Mouse (Mus musculus): ENCODE data around the gene Cdk18. TPM values are rescaled to one million over a fixed set of nuclear protein-coding genes. Genes with fewer than 3 reads are reported as not detected.
A peak's percentile ranks its signal among the peaks of the same experiment; 100 is the strongest.

Cdk18 gene
- total and polyA plus RNA-seq, 2 experiments, result 4.7 to 33.2 TPM

DNA sequence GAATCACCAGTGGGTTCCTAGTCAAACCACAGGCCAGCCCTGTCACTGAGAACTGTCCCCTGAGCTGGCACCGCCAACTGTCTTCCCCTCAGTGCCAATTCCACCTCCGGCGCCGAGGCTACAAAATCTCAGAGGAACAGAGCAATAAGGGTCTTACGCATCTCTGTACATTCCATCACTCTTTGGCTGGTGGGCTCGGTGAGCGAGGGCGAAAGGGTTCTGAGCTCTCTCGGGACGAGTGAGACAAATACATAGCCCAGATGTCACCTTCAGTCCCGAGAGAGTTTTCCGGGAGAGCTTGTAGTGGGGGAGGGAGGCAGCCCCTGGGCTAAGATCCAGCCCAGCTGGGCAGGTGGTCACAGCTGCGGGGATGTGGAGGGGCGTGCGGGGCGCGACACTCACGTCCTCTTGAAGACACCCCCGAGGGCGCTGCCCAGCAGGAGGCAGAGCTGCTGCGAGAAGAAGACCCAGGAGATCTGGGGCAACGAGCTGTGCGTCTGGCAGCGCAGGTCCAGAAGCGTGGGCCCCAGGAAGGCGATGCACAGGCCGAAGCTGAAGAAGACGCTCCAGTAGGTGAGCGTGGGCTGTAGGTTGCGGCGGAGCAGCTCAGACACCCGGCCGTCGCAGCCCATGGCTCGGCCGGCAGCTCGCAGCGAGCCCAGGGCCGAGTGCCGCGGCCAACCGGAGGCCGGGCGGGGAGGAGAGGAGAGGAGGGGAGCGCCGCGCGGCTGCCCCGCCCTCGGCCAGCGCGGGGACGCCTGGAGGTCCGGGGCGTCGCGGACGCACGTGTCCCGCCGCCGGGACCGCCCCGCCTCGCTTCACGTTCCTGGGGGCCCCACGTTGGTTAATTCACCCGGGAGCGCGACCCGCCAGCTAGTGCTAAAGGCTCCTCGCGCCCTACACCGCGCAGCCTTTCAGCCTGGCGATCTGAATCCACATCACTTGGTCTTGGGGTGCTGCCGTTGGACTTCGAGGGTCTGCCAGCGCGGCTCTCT lies 71.9 kb downstream of the Cdk18 start, which contains the start of gene Mfsd4a:
Gene Mfsd4a (minus strand): TSS at position 802 of the 995 bp plus-strand sequence.
- H3K9ac ChIP-seq (ENCODE audit: low read depth, low read length), result peak within 1 kb of the TSS; percentile 20
- 4% methylated on average over 74 of the region's 80 CpGs for WGBS
- DNase-seq (ENCODE audit: extremely low read depth, low read depth, low spot score), result no peak
- no peaks in the 10 kb centered on the region for H3K36me3 ChIP-seq (ENCODE audit: control insufficient read depth, insufficient read depth, low read length)
- no peak within 1 kb of the TSS for H3K27ac ChIP-seq (replicated peaks; ENCODE audit: insufficient read depth, low read depth, low read length)
- peak within 1 kb of the TSS; percentile 36; the same call in 1 of the 2 replicates for H3K4me3 ChIP-seq (ENCODE audit: insufficient read depth, low read depth, low read length)
- H3K79me2 ChIP-seq (ENCODE audit: control insufficient read depth, insufficient read depth, low read length), result no peaks in the 10 kb centered on the region
- TF ChIP-seq CTCF (IDR thresholded peaks at IDR 0.05; ENCODE audit: low read depth, low read length), result peak; percentile 21; the same call in 1 of the 2 replicates
- no peak for TF ChIP-seq POLR2A (IDR thresholded peaks at IDR 0.05; ENCODE audit: extremely low read depth, insufficient read depth, low read length)
- H3K27me3 ChIP-seq (ENCODE audit: control insufficient read depth, insufficient read depth, low read length), result peaks cover 9% of the 10 kb centered on the region; the same call in 1 of the 2 replicates
- H3K4me1 ChIP-seq (ENCODE audit: control insufficient read depth, insufficient read depth, low read length), result 0 out of 2 replicates have a peak, but pooled peaks cover 2% of the 10 kb centered on the region

DNA sequence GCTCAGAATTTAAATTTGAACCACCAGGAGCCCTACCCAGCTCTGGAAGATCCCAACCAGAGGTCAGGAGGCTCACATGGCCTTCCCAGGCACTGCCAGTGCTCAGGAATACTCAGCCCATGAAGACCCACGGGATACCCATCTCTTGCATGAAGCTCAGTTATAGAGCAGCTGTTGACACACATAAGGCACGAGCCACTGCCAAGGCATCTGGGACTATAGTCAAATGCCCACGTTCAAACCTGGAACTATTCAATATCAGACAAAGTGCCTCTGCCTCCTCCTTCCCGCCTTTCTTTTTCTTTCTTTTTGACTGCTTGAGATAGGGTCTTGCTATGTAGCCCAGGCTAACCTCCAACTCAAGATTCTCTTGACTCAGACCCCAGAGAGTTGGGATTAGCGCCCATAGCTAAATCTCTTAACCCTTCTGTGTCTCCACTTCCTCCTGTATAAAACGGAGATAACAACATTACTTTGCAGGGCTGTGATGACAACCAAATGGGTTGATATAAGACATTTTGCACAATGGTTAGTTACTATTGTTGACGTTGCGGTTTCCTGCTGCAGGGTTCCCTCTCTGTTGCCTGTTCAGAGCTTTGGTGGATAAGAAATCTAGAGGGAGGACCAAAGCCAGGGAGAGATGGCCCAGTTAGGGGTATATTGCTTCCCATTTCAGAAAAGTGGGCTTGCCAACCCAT lies 73.9 kb downstream of the Cdk18 start:
- Histone ChIP-seq H3K36me3 (ENCODE audit: control insufficient read depth, insufficient read depth, low read length) (no peaks in the 10 kb centered on the region), H3K79me2 (ENCODE audit: control insufficient read depth, insufficient read depth, low read length) (no peaks in the 10 kb centered on the region), H3K27me3 (ENCODE audit: control insufficient read depth, insufficient read depth, low read length) (peaks cover 9% of the 10 kb centered on the region; the same call in 1 of the 2 replicates), H3K4me3 (ENCODE audit: insufficient read depth, low read depth, low read length) (no peak overlapping the region), H3K4me1 (ENCODE audit: control insufficient read depth, insufficient read depth, low read length) (0 out of 2 replicates have a peak, but pooled peaks cover 2% of the 10 kb centered on the region), H3K9ac (ENCODE audit: low read depth, low read length) (no peak overlapping the region), H3K27ac (replicated peaks; ENCODE audit: insufficient read depth, low read depth, low read length) (no peak overlapping the region)
- no peak for TF ChIP-seq CTCF (IDR thresholded peaks at IDR 0.05; ENCODE audit: low read depth, low read length)
- TF ChIP-seq POLR2A (IDR thresholded peaks at IDR 0.05; ENCODE audit: extremely low read depth, insufficient read depth, low read length), result no peak
- 72% methylated on average over 8 of the region's 8 CpGs for WGBS
- DNase-seq (ENCODE audit: extremely low read depth, low read depth, low spot score), result no peak

DNA sequence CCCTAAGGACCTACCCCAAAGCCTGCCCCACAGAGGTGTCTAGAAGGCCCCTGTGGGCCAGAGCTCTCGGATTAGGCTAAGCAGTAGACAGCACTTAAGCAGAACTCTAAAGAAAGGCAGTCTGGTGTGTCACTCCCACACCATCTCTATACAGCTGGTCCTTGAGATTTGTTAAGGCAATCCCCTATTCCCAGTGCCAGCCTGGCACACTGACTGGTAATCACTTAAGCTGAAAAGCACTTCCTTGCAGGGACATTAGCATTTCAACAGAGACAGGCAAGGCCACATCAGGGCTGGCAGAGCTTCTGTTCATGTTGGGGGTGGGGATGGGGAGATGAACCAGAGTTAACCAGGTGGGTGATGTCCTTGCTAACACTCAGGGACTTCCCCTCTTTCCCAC lies 74.5 kb downstream of the Cdk18 start:
- 82% methylated on average over 1 of the region's 1 CpGs for WGBS

DNA sequence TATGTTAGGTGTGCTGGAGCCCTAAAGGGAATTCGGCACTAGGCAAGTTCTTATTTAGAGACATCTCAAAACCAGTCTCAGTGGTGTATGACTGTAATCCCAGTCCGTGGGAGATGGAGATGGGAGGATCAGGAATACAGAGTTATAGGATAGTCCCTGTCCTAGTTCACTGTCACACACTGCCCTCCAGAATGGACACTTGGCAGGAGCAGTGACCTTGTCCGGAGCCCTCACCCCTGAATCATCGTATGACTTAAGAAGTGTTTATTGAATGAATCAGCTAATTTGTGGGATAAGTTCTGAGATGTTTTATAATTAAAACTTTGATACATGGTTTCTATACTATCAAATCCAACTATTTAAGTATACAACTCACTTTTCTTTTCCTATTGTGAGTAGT lies 76.4 kb downstream of the Cdk18 start:
- 0 out of 2 replicates have a peak, but pooled peaks cover 2% of the 10 kb centered on the region for H3K4me1 ChIP-seq (ENCODE audit: control insufficient read depth, insufficient read depth, low read length)
- no peak for DNase-seq (ENCODE audit: extremely low read depth, low read depth, low spot score)
- H3K27ac ChIP-seq (replicated peaks; ENCODE audit: insufficient read depth, low read depth, low read length), result no peak overlapping the region
- 0 out of 2 replicates have a peak, but pooled peaks cover 4% of the 10 kb centered on the region for H3K27me3 ChIP-seq (ENCODE audit: control insufficient read depth, insufficient read depth, low read length)
- TF ChIP-seq CTCF (IDR thresholded peaks at IDR 0.05; ENCODE audit: low read depth, low read length) (no peak), POLR2A (IDR thresholded peaks at IDR 0.05; ENCODE audit: extremely low read depth, insufficient read depth, low read length) (no peak)
- no peak overlapping the region for H3K9ac ChIP-seq (ENCODE audit: low read depth, low read length)
- H3K4me3 ChIP-seq (ENCODE audit: insufficient read depth, low read depth, low read length), result no peak overlapping the region
- WGBS, result 70% methylated on average over 4 of the region's 4 CpGs
- no peaks in the 10 kb centered on the region for H3K79me2 ChIP-seq (ENCODE audit: control insufficient read depth, insufficient read depth, low read length)
- H3K36me3 ChIP-seq (ENCODE audit: control insufficient read depth, insufficient read depth, low read length), result no peaks in the 10 kb centered on the region

More for the DNA sequence above, 74.5 kb downstream of the Cdk18 start:
- no peak for DNase-seq (ENCODE audit: extremely low read depth, low read depth, low spot score)
- H3K27me3 ChIP-seq (ENCODE audit: control insufficient read depth, insufficient read depth, low read length), result peaks cover 9% of the 10 kb centered on the region; the same call in 1 of the 2 replicates
- no peak overlapping the region for H3K9ac ChIP-seq (ENCODE audit: low read depth, low read length)
- no peaks in the 10 kb centered on the region for H3K79me2 ChIP-seq (ENCODE audit: control insufficient read depth, insufficient read depth, low read length)
- H3K27ac ChIP-seq (replicated peaks; ENCODE audit: insufficient read depth, low read depth, low read length), result no peak overlapping the region
- H3K4me3 ChIP-seq (ENCODE audit: insufficient read depth, low read depth, low read length), result no peak overlapping the region
- no peak for TF ChIP-seq CTCF (IDR thresholded peaks at IDR 0.05; ENCODE audit: low read depth, low read length)
- no peak for TF ChIP-seq POLR2A (IDR thresholded peaks at IDR 0.05; ENCODE audit: extremely low read depth, insufficient read depth, low read length)
- H3K4me1 ChIP-seq (ENCODE audit: control insufficient read depth, insufficient read depth, low read length), result 0 out of 2 replicates have a peak, but pooled peaks cover 2% of the 10 kb centered on the region
- no peaks in the 10 kb centered on the region for H3K36me3 ChIP-seq (ENCODE audit: control insufficient read depth, insufficient read depth, low read length)

Other genes starting within 250 kb of the Cdk18 start
- 46.1 and 52.5 TPM in 2 replicates for gene Nucks1, start 229.2 kb downstream of the Cdk18 start, total RNA-seq (2014; rRNA removed)
- 5.1 and 6.0 TPM in 2 replicates for gene Nucks1, start 229.2 kb downstream of the Cdk18 start, polyA plus RNA-seq (2012; rRNA removed)
- 10.0 and 10.3 TPM in 2 replicates for gene Slc45a3, start 176.7 kb downstream of the Cdk18 start, total RNA-seq (2014; rRNA removed)
- gene Slc45a3, start 176.7 kb downstream of the Cdk18 start, polyA plus RNA-seq (2012; rRNA removed), result 28.0 and 39.8 TPM in 2 replicates
- gene Elk4, start 132.1 kb downstream of the Cdk18 start, total RNA-seq (2014; rRNA removed), result 39.4 and 42.1 TPM in 2 replicates
- gene Elk4, start 132.1 kb downstream of the Cdk18 start, polyA plus RNA-seq (2012; rRNA removed), result 17.2 and 23.3 TPM in 2 replicates
- 0.09 and 0.13 TPM in 2 replicates for gene Mfsd4a, start 71.6 kb downstream of the Cdk18 start, total RNA-seq (2014; rRNA removed)
- 0.12 and 0.21 TPM in 2 replicates for gene Mfsd4a, start 71.6 kb downstream of the Cdk18 start, polyA plus RNA-seq (2012; rRNA removed)
- not detected in 2 replicates for gene Lemd1, start 51.7 kb upstream of the Cdk18 start, total RNA-seq (2014; rRNA removed)
- not detected in 2 replicates for gene Lemd1, start 51.7 kb upstream of the Cdk18 start, polyA plus RNA-seq (2012; rRNA removed)
- gene AC124108.1, start 51.8 kb upstream of the Cdk18 start, total RNA-seq (2014; rRNA removed), result not detected in 2 replicates
- gene AC124108.1, start 51.8 kb upstream of the Cdk18 start, polyA plus RNA-seq (2012; rRNA removed), result not detected in 2 replicates
- not detected in 2 replicates for gene Gm10188, start 90.1 kb upstream of the Cdk18 start, total RNA-seq (2014; rRNA removed)
- not detected in 2 replicates for gene Gm10188, start 90.1 kb upstream of the Cdk18 start, polyA plus RNA-seq (2012; rRNA removed)
- 0.18 and 0.81 TPM in 2 replicates for gene Klhdc8a, start 158.9 kb upstream of the Cdk18 start, total RNA-seq (2014; rRNA removed)
- 1.2 and 1.4 TPM in 2 replicates for gene Klhdc8a, start 158.9 kb upstream of the Cdk18 start, polyA plus RNA-seq (2012; rRNA removed)
- 3.8 and 4.8 TPM in 2 replicates for gene Nuak2, start 176.4 kb upstream of the Cdk18 start, total RNA-seq (2014; rRNA removed)
- gene Nuak2, start 176.4 kb upstream of the Cdk18 start, polyA plus RNA-seq (2012; rRNA removed), result 6.4 and 8.0 TPM in 2 replicates

Measured in liver, adult 2 months (tissue).